Mouse (Mus musculus) intestine, embryonic 14.5 days (tissue): ENCODE data around the gene Ndc1. TPM values are rescaled to one million over a fixed set of nuclear protein-coding genes. Genes with fewer than 3 reads are reported as not detected.

Source experiments
- ATAC-seq: fragments of 200-750 bp; cut with Nextera tagmentation; replicated peaks from 2 replicates; pipeline ENCODE4 v1.8.0; 2017; ENCODE audit warnings: low read depth, moderate number of reproducible peaks, moderate TSS enrichment, moderate library complexity; ENCODE audit not compliant: low FRiP score, low TSS enrichment
- DNase-seq: peaks from one replicate; pipeline ENCODE4 v3.0.0-alpha.2; 2018; ENCODE audit warnings: low spot score
- H3K27ac ChIP-seq: fragments of 300-500 bp; sonication (generic); 2 replicates; pipeline ENCODE4 v1.5.1; 2014; ENCODE audit warnings: low read depth, mild to moderate bottlenecking, control low read depth
- H3K27me3 ChIP-seq: fragments of 300-500 bp; sonication (generic); replicated peaks from 2 replicates; pipeline ENCODE4 v1.6.1; 2014; ENCODE audit warnings: low read length, control low read depth; ENCODE audit not compliant: control insufficient read depth, insufficient read depth
- H3K36me3 ChIP-seq: fragments of 300-500 bp; sonication (generic); 2 replicates; pipeline ENCODE4 v1.6.1; 2014; ENCODE audit warnings: low read length, control low read depth; ENCODE audit not compliant: control insufficient read depth, insufficient read depth
- H3K4me1 ChIP-seq: fragments of 300-500 bp; sonication (generic); replicated peaks from 2 replicates; pipeline ENCODE4 v1.6.1; 2014; ENCODE audit warnings: low read length, control low read depth, mixed read lengths; ENCODE audit not compliant: control insufficient read depth, insufficient read depth
- H3K4me2 ChIP-seq: fragments of 300-500 bp; sonication (generic); 2 replicates; pipeline ENCODE4 v1.6.1; 2014; ENCODE audit warnings: low read length
- H3K4me3 ChIP-seq: fragments of 300-500 bp; sonication (generic); 2 replicates; pipeline ENCODE4 v1.5.1; 2014; ENCODE audit warnings: low read depth, low read length, control low read depth, mixed read lengths
- H3K9ac ChIP-seq: fragments of 300-500 bp; sonication (generic); 2 replicates; pipeline ENCODE4 v1.6.1; 2014; ENCODE audit warnings: mild to moderate bottlenecking, low read length
- H3K9me3 ChIP-seq: fragments of 300-500 bp; sonication (generic); 2 replicates; pipeline ENCODE4 v1.6.1; 2016; ENCODE audit warnings: low read length, control low read depth; ENCODE audit not compliant: control insufficient read depth
- WGBS: fragments of 180-500 bp; shearing (Covaris S2); extraction: QIAGEN DNeasy Blood & Tissue Kit; methylation state at CpG from one replicate; pipeline ENCODE4 v1.1.7; 2014; 5-methylcytosine and 5-hydroxymethylcytosine counted together
- polyA plus RNA-seq: library from polyadenylated mRNA; unstranded; fragments of >200 nt; fragmentation: Nextera tagmentation; extraction: Ambion mirVana; gene quantifications from 2 replicates; pipeline ENCODE4 v1.2.1, GENCODE M21; 2014

The Ndc1 gene
- polyA plus RNA-seq, 1 experiment from 2014 or later: 41.2 TPM

DNA sequence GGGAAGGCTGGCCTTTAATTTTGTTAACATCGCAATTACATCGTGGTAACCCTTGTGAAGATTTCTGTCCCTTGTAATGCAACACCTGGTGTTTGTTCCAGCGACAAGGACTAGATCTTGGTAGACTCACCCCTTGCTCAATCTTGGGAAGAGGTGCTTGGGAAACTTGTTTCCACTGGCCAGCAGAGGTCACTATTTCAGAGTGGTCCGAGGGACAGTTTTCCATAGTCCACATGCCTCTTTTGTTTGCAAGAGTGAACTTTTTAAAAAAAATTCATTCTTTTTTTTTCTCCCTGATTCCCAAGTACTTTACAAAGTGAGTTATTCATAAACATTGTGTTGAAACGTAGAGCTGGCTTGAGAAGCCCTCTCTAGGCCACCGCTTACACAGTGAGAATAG, 54.6 kb downstream of the Ndc1 start:
- H3K4me1 ChIP-seq: peaks cover 3% of the 10 kb centered on the region; the same call in 1 of the 2 replicates

DNA sequence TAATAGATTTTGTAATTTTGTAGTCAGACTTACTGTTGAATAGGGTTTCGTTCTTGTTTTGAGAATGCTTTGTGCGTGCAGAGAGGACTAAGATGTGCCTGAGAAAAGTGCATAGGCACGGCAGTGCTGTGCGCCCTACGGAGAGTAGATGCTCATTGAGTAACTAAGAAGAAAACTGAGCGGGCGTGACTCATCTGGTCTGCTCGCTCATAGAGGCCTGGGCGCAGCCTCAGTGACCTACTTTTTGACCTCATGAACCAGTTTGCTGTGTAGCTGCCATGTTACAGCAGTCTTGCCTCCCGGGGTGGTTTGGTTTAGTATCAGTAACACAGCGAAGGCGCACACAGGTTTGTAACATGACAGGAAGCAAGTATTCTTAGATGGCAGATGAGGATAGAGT, 58.0 kb downstream of the Ndc1 start:
- 0 out of 2 replicates have a peak, but pooled peaks cover 6% of the 10 kb centered on the region for H3K27me3 ChIP-seq
- 93% methylated on average over 12 of the region's 12 CpGs for WGBS
- no peaks in the 10 kb centered on the region for H3K36me3 ChIP-seq
- no peak overlapping the region for H3K9ac ChIP-seq
- no peak overlapping the region for H3K4me3 ChIP-seq
- no peak for DNase-seq
- peaks cover 3% of the 10 kb centered on the region; the same call in 1 of the 2 replicates for H3K4me1 ChIP-seq
- ATAC-seq: no peak
- no peaks in the 10 kb centered on the region for H3K9me3 ChIP-seq
- no peak overlapping the region for H3K27ac ChIP-seq
- H3K4me2 ChIP-seq: no peak overlapping the region

More for the DNA sequence above, 54.6 kb downstream of the Ndc1 start:
- Histone ChIP-seq H3K9ac (no peak overlapping the region), H3K36me3 (peaks cover 10% of the 10 kb centered on the region), H3K4me2 (no peak overlapping the region), H3K27ac (no peak overlapping the region), H3K9me3 (no peaks in the 10 kb centered on the region), H3K27me3 (0 out of 2 replicates have a peak, but pooled peaks cover 3% of the 10 kb centered on the region), H3K4me3 (no peak overlapping the region)
- ATAC-seq (no peak), DNase-seq (no peak)
- 18% methylated on average over 6 of the region's 6 CpGs for WGBS

DNA sequence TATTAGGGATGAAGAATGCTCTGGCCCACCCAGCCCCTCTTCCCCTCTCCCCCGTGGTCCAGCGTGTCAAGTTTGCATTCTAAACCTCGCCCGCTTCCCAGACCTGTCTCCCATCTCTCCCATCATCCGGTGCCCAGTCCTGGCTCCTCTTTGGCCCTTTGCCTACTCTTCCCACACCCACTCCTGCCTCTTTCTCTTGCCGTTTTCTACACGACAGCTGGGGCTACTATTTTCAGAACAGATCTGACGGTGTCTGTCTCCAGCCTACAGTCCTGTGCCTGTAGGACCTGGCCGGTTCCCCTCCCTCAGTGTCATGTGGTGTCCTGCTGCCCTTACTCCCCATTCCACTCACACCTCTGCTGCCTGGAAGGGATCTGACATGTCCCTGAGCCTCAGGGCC, 59.0 kb downstream of the Ndc1 start:
- no peak overlapping the region for H3K9ac ChIP-seq
- ATAC-seq (no peak), DNase-seq (no peak)
- H3K36me3 ChIP-seq: no peaks in the 10 kb centered on the region
- no peak overlapping the region for H3K27ac ChIP-seq
- H3K4me2 ChIP-seq: no peak overlapping the region
- no peaks in the 10 kb centered on the region for H3K9me3 ChIP-seq
- H3K27me3 ChIP-seq: 0 out of 2 replicates have a peak, but pooled peaks cover 3% of the 10 kb centered on the region
- no peak overlapping the region for H3K4me3 ChIP-seq
- peaks cover 1% of the 10 kb centered on the region; the same call in 1 of the 2 replicates for H3K4me1 ChIP-seq
- 75% methylated on average over 9 of the region's 9 CpGs for WGBS

DNA sequence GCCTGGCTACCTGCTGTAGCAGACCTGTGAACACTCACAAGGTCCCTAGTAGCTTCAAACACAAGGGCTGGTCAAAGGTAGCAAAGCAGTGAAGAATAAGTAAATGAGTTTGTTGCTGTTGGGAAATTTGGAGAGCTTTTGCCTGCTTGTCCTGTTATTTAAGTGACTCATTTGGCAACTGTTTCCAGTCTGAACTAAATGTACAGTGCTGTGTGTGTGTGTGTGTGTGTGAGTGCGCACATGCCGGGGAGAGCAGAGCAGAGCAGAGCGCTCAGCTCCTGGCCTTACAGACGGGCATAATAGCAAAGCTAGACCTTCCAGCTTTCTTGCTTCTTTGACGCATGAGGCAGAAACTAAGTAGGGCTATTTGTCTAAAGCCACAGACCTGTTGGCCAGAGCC, 65.1 kb downstream of the Ndc1 start:
- H3K9me3 ChIP-seq: no peaks in the 10 kb centered on the region
- no peak overlapping the region for H3K27ac ChIP-seq
- H3K27me3 ChIP-seq: peaks cover 56% of the 10 kb centered on the region
- no peak overlapping the region for H3K4me2 ChIP-seq
- no peak for ATAC-seq
- WGBS: 87% methylated on average over 5 of the region's 5 CpGs
- H3K4me1 ChIP-seq: peaks cover 7% of the 10 kb centered on the region; the same call in 1 of the 2 replicates
- no peak for DNase-seq
- H3K36me3 ChIP-seq: no peaks in the 10 kb centered on the region
- H3K4me3 ChIP-seq: no peak overlapping the region
- no peak overlapping the region for H3K9ac ChIP-seq

DNA sequence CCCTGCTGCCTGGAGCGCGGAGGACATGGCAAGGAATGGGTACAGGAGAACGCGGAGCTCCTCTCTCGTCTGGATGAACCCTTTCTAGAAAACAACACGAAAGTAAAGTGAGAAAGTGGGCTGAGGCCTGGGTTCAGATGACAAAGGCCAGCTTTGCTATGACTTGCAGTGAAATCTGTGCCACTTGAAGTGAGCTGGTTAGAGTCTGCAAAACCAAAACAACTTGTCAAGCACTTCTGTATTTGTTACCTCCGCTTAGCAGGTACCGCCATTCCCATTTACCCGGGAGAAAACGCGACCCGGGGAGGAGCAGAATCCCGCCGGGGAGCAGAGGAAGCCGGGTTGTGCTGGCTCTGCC, 66.4 kb downstream of the Ndc1 start:
- no peaks in the 10 kb centered on the region for H3K36me3 ChIP-seq
- H3K27ac ChIP-seq: no peak overlapping the region
- H3K4me1 ChIP-seq: peaks cover 7% of the 10 kb centered on the region; the same call in 1 of the 2 replicates
- peak overlapping the region; percentile 57 for H3K4me3 ChIP-seq
- H3K27me3 ChIP-seq: peaks cover 67% of the 10 kb centered on the region
- ATAC-seq (no peak), DNase-seq (no peak)
- 10% methylated on average over 15 of the region's 15 CpGs for WGBS
- no peak overlapping the region; the same call in 1 of the 2 replicates for H3K9ac ChIP-seq
- peak overlapping the region; percentile 96 for H3K4me2 ChIP-seq
- no peaks in the 10 kb centered on the region for H3K9me3 ChIP-seq

DNA sequence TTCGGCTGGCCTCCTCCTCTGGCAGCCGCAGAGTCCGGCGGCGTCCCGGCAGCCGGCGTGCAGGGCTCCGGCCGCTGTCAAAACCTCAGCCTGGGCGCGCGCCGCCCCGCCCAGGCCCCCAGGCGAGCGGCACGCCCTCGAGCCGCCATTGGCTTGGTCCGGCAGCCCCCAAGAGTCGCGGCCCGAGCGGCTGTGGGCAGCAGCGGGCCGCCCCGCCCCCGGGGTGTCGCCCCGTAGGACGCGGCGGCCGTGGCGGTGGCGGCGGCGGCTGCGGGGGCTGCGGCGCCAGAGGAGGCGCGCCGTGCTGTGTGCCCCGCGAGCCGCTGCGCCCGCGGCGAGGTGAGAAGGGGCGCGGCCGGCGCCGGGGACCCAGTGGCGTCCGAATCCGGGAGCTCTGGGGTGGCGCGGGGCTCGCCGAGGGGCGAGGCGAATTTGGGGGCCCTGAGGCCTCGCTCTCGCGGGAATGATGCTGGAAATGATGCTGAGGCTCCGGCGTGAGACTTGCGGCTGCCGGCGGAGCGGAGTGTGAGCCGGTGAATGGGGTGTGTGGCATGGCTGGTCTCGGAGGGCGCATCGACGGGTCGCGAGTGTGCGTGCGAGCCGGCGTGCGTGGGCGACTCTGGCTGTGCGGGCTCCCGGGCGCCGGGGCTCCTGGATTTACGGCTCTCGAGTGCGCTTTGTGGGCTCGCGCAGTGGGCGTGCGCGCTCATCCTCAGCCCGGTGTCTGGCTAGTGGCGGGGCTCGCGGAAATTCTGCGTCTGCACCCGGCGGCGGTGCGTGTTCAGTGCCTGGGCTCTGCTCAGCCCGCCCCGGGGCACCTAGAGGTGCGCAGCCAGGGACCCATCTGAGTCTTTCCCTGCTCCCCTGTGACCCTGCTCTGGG, 67.0 kb downstream of the Ndc1 start, which contains the start of gene Glis1:
Gene Glis1, plus strand, starts transcription at position 236 of the 882 bp plus-strand sequence.
- peak within 1 kb of the TSS; percentile 57 for H3K4me3 ChIP-seq
- peak within 1 kb of the TSS; percentile 42 for H3K9ac ChIP-seq
- WGBS: under 1% methylated on average over 105 of the region's 112 CpGs
- no peak within 1 kb of the TSS for H3K27ac ChIP-seq
- ATAC-seq (peak; percentile 76), DNase-seq (peak; percentile 78)
- peak within 1 kb of the TSS; percentile 96 for H3K4me2 ChIP-seq
- peaks cover 71% of the 10 kb centered on the region for H3K27me3 ChIP-seq
- no peaks in the 10 kb centered on the region for H3K36me3 ChIP-seq
- no peaks in the 10 kb centered on the region for H3K9me3 ChIP-seq
- H3K4me1 ChIP-seq: peaks cover 7% of the 10 kb centered on the region; the same call in 1 of the 2 replicates

DNA sequence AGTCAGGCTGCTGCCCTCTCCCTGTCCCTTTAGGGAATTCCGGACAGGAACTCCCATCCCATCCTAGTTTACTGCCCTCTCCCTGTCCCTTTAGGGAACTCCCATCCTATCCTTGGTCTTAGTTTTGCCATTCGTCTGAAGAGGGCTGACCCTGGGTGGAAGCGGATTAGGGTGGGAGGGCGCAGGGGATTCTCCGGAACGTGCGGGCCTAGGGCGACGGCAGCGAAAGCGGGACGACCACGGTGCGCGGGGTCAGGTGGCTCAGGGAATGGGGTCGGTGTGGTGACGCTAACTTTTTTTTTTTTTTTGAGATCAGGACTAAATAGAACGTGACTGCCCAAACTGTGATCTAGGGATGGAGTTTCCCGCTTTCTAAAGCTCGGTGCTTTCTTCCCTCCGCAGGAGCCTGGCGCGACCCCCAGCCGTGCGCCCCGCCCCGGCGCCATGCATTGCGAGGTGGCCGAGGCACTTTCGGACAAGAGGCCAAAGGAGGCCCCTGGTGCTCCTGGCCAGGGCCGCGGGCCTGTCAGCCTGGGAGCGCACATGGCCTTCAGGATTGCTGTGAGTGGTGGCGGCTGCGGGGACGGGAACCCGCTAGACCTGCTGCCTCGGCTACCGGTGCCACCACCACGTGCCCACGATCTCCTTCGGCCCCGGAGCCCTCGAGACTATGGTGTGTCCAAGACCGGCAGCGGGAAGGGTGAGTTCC, 67.8 kb downstream of the Ndc1 start:
- ATAC-seq (no peak; the same call in 1 of the 2 replicates), DNase-seq (peak; percentile 66)
- Histone ChIP-seq H3K36me3 (no peaks in the 10 kb centered on the region), H3K4me1 (peaks cover 7% of the 10 kb centered on the region; the same call in 1 of the 2 replicates), H3K9ac (no peak overlapping the region), H3K9me3 (no peaks in the 10 kb centered on the region), H3K4me3 (peak overlapping the region; percentile 57), H3K27me3 (peaks cover 76% of the 10 kb centered on the region), H3K4me2 (peak overlapping the region; percentile 96), H3K27ac (no peak overlapping the region)
- 3% methylated on average over 46 of the region's 47 CpGs for WGBS

DNA sequence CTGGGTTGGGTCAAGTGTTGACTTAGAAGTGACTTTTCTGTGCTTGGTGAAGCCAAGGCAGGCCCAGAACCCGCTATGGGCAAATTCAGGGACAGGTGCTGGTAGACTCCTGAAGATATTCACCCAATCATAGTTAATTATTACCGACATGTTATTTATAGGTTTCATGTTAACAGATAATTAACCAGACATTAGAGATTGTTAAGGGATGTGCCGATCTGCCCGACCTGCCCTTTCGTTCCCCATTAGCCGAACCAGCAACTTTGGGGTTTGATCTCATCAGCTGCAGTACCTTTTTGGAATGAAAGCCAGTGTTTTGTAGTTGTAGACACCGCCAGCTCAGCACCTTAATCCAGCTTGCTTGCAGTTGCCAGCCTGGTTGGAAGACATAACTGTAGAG, 68.9 kb downstream of the Ndc1 start:
- Histone ChIP-seq H3K4me2 (no peak overlapping the region), H3K4me3 (no peak overlapping the region), H3K9ac (no peak overlapping the region), H3K27ac (no peak overlapping the region), H3K36me3 (no peaks in the 10 kb centered on the region), H3K4me1 (peaks cover 7% of the 10 kb centered on the region; the same call in 1 of the 2 replicates), H3K9me3 (no peaks in the 10 kb centered on the region), H3K27me3 (peaks cover 86% of the 10 kb centered on the region)
- 77% methylated on average over 7 of the region's 7 CpGs for WGBS
- ATAC-seq (no peak), DNase-seq (no peak)
